Mouse (Mus musculus) macrophage (primary cell): ENCODE data around the gene Lrrc23. TPM values are rescaled to one million over a fixed set of nuclear protein-coding genes. Genes with fewer than 3 reads are reported as not detected.
A peak's percentile ranks its signal among the peaks of the same experiment; 100 is the strongest.

ENCODE experiments used
- H3K27ac ChIP-seq: fragments of 350-480 bp; formaldehyde crosslinking; 2 replicates; pipeline ENCODE4 v1.9.0; 2021
- H3K36me3 ChIP-seq: fragments of 350-480 bp; formaldehyde crosslinking; 2 replicates; pipeline ENCODE4 v1.9.0; 2021; ENCODE audit errors: inconsistent target
- H3K4me3 ChIP-seq: fragments of 350-480 bp; formaldehyde crosslinking; 2 replicates; pipeline ENCODE4 v1.9.0; 2021; ENCODE audit errors: inconsistent target
- H3K79me2 ChIP-seq: fragments of 350-480 bp; formaldehyde crosslinking; 2 replicates; pipeline ENCODE4 v1.9.0; 2021; ENCODE audit errors: inconsistent target
- WGBS: methylation state at CpG from one replicate; pipeline ENCODE4 v1.1.7; 2026; ENCODE audit warnings: inconsistent platforms; ENCODE audit not compliant: missing documents; 5-methylcytosine and 5-hydroxymethylcytosine counted together
- polyA plus RNA-seq: library from polyadenylated mRNA; stranded (reverse); fragments of 250-400 nt; gene quantifications from 3 replicates; pipeline ENCODE4 v1.2.4, GENCODE M21; 2018; ENCODE audit warnings: inconsistent platforms
- total RNA-seq, 78 experiments: library from RNA; depleted of rRNA; stranded (reverse); fragments of 250-400 nt; gene quantifications; 1 replicate in 9 of 78; 2 replicates in 24 of 78; 3 replicates in 43 of 78; 4 replicates in 2 of 78; pipeline ENCODE4 v1.2.4; 2018; ENCODE audit warnings: inconsistent platforms in 56 of 78

Lrrc23 gene
- total RNA-seq (2018; cell fraction: chromatin; rRNA removed) = not detected
- not detected for total RNA-seq (2018; cell fraction: cytosol; rRNA removed)
- under 1 TPM in 1 of 26 experiments, not detected in 25; 0.48 TPM for total RNA-seq (2018; cell fraction: nucleus; rRNA removed)
- polyA plus RNA-seq = not detected in 3 replicates

GRCm38 (mm10) chr6:124779222-124779983 lies at the start of gene Lrrc23:
Gene Lrrc23 (minus strand): TSS chr6:124779727.
- Histone ChIP-seq H3K79me2 (no peaks in the 10 kb centered on the region), H3K36me3 (no peaks in the 10 kb centered on the region), H3K27ac (no peak within 1 kb of the TSS), H3K4me3 (peak within 1 kb of the TSS; percentile 4; the same call in 1 of the 2 replicates)
- WGBS = 4% methylated on average over 21 of the region's 23 CpGs

DNA sequence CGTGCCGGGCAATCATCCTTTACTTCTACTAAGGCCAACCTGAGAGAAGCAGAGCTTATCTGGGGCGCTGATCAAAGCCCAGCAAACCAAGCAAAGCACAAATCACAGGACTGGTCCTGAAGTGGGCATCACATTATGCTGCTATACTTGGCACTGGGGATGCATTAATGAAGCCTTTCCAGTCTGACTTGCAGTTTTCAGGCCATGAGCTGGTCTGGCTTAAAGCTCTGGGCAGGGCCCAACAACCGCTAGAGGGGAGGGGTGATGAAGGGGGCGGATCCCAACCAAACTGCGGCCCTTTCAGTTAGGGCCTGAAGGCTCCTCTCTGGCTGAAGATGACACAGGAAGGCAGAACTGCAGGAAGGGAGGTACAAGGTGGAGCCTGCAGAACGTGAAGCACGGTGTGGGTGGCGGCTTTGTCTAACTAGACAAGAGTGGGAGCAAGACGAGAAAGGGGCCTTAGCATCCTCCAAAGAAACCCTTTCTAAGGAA lies 48.6 kb upstream of the Lrrc23 start:
- Histone ChIP-seq H3K27ac (peak overlapping the region; percentile 87), H3K4me3 (peak overlapping the region; percentile 97), H3K79me2 (peaks cover 61% of the 10 kb centered on the region), H3K36me3 (peaks cover 37% of the 10 kb centered on the region)
- 21% methylated on average over 10 of the region's 10 CpGs for WGBS

DNA sequence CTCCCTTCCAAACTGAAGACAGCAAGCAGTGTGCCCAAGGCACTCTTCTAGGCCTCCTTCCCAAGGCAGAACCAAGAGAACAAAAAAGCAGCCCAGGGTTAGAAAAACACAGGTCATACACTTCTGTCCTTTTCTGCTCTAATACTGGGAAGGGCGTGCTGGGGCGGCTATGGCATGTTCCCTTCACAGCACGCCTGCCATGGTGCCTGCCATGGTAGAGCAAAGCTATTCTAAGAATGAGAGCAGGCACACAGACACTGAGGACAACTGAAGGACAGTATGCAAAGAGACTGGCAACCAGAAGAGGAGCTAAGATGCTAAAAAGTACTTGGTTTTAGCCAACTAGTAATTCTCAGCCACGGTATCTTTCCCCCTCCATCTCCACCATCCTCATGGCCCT lies 42.5 kb upstream of the Lrrc23 start:
- Histone ChIP-seq H3K4me3 (no peak overlapping the region), H3K79me2 (peaks cover 17% of the 10 kb centered on the region), H3K36me3 (peaks cover 80% of the 10 kb centered on the region), H3K27ac (no peak overlapping the region)
- WGBS = 98% methylated on average over 4 of the region's 4 CpGs

DNA sequence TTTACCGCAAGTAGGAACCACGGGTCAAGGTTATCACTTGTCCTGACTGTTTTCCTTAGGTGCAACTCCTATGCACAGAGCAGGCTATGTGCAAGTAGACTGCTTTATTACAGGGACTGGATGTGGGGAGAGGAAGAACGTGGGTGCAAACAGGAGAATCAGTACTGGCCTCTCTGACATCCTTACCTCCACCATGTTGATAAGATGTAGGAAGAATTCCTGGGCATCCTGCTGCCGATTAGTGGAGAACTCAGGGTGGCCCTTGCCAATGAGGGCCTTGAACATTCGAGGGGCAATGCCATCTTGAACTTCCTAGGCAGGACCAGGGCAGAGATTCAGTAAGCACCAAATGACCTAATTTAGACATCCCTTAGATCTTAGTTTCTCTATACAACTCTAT lies 41.4 kb upstream of the Lrrc23 start:
- Histone ChIP-seq H3K79me2 (peaks cover 6% of the 10 kb centered on the region), H3K36me3 (peaks cover 81% of the 10 kb centered on the region), H3K27ac (no peak overlapping the region), H3K4me3 (no peak overlapping the region)
- 97% methylated on average over 5 of the region's 5 CpGs for WGBS

GRCm38 (mm10) chr6:124817971-124818370 lies 38.4 kb upstream of the Lrrc23 start:
- H3K36me3 ChIP-seq = peaks cover 59% of the 10 kb centered on the region
- peak overlapping the region; percentile 46 for H3K27ac ChIP-seq
- 11% methylated on average over 8 of the region's 8 CpGs for WGBS
- no peak overlapping the region for H3K4me3 ChIP-seq
- peaks cover 10% of the 10 kb centered on the region for H3K79me2 ChIP-seq

GRCm38 (mm10) chr6:124817563-124817962 lies 38.0 kb upstream of the Lrrc23 start:
- Histone ChIP-seq H3K36me3 (peaks cover 55% of the 10 kb centered on the region), H3K27ac (peak overlapping the region; percentile 32), H3K79me2 (peaks cover 14% of the 10 kb centered on the region), H3K4me3 (no peak overlapping the region)
- WGBS = 67% methylated on average over 8 of the region's 8 CpGs

GRCm38 (mm10) chr6:124817125-124817524 lies 37.6 kb upstream of the Lrrc23 start:
- WGBS = 98% methylated on average over 11 of the region's 11 CpGs
- Histone ChIP-seq H3K36me3 (peaks cover 54% of the 10 kb centered on the region), H3K79me2 (peaks cover 18% of the 10 kb centered on the region), H3K4me3 (no peak overlapping the region), H3K27ac (no peak overlapping the region)

DNA sequence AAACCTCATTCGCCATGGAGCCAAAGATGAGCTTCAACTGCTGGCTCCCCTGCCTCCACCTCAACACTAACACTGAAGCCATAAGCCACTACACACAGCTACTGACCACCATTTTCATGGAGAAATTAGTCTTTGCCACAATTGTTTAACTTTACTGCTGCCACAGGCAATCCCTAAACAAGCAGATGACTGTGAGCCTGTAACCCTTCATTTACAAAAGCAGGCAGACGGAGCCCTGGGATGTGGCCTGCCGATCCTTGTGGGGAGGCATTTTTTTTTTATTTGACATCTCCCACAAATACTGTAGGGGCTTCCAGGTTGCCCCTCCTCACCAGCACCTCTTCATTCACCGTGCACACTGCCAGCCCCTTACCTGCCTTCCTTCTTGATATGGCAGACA lies 37.1 kb upstream of the Lrrc23 start:
- Histone ChIP-seq H3K4me3 (no peak overlapping the region), H3K27ac (no peak overlapping the region), H3K36me3 (peaks cover 54% of the 10 kb centered on the region), H3K79me2 (peaks cover 23% of the 10 kb centered on the region)
- WGBS = 98% methylated on average over 4 of the region's 4 CpGs

- no peak overlapping the region for H3K27ac ChIP-seq
- peaks cover 37% of the 10 kb centered on the region for H3K79me2 ChIP-seq
- WGBS = 86% methylated on average over 9 of the region's 9 CpGs
- no peak overlapping the region for H3K4me3 ChIP-seq
- H3K36me3 ChIP-seq = peaks cover 43% of the 10 kb centered on the region
Measured at GRCm38 (mm10) chr6:124814858-124815774, 35.6 kb upstream of the Lrrc23 start.

- 51% methylated on average over 8 of the region's 8 CpGs for WGBS
- Histone ChIP-seq H3K79me2 (peaks cover 44% of the 10 kb centered on the region), H3K36me3 (peaks cover 36% of the 10 kb centered on the region), H3K4me3 (no peak overlapping the region), H3K27ac (peak overlapping the region; percentile 94; the same call in 1 of the 2 replicates)
Measured at GRCm38 (mm10) chr6:124814448-124814847, 34.9 kb upstream of the Lrrc23 start.

DNA sequence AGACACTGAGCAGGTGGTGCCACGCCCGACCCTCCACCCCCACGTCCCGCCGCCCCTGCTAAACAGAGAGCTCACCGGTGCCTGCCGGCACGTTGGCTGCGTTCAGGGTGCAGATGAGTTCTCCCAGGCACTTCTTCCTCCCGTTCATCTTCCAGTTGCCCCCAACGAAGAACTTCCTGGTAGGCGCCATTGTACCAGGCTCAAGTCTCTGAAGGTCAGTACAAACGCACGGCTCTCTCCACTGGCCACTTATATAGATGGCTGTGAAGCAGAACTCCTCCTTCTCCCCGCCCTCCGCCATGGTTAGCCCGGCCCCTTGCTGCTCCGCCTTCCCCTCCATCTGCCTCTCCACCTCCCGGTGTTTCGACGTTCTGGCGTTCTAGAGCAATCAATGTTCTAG lies 34.4 kb upstream of the Lrrc23 start, which contains the start of gene Tpi1:
Gene Tpi1 (minus strand): TSS at position 364 of the 400 bp plus-strand sequence.
- Histone ChIP-seq H3K4me3 (peak within 1 kb of the TSS; percentile 85), H3K27ac (peak within 1 kb of the TSS; percentile 94), H3K79me2 (peaks cover 49% of the 10 kb centered on the region), H3K36me3 (peaks cover 33% of the 10 kb centered on the region; the same call in 1 of the 2 replicates)
- WGBS = 1% methylated on average over 22 of the region's 22 CpGs

DNA sequence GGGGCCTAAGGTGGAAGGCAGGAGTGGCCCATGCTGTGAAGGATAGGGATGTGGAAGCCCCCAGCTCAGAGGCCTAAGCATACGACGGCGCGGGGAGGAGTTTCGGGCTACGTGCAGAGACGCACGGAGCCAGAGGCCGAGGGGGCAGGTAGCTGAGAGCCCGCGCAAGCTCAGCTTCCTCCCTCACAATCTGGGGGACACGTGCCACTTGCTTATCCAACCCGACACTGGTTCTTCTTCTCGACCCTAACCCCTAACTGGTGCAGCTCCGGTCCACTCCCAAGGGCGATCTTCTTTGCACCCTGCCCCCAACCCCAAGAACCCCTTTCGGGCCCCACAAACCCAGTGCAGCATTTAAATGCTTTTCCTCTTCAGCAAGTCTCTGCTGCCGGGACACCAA lies 34.0 kb upstream of the Lrrc23 start:
- Histone ChIP-seq H3K79me2 (peaks cover 50% of the 10 kb centered on the region), H3K36me3 (peaks cover 33% of the 10 kb centered on the region; the same call in 1 of the 2 replicates), H3K27ac (peak overlapping the region; percentile 94), H3K4me3 (peak overlapping the region; percentile 85)
- WGBS = under 1% methylated on average over 18 of the region's 18 CpGs

- 50% methylated on average over 9 of the region's 9 CpGs for WGBS
- Histone ChIP-seq H3K79me2 (peaks cover 50% of the 10 kb centered on the region), H3K27ac (peak overlapping the region; percentile 94), H3K36me3 (peaks cover 33% of the 10 kb centered on the region; the same call in 1 of the 2 replicates), H3K4me3 (peak overlapping the region; percentile 85)
Measured at GRCm38 (mm10) chr6:124812848-124813247, 33.3 kb upstream of the Lrrc23 start.
